Mouse (Mus musculus) heart, adult 2 months (tissue): ENCODE data around the gene Sprn.

Experiments used
- CTCF ChIP-seq: fragments of 200-600 bp; IDR thresholded peaks from 2 replicates; pipeline ENCODE4 v1.8.1; 2022; ENCODE audit warnings: antibody characterized with exemption, mild to moderate bottlenecking, moderate library complexity
- EP300 ChIP-seq: fragments of 200-500 bp; IDR thresholded peaks from 2 replicates; pipeline ENCODE4 v1.6.1; 2011; ENCODE audit warnings: low read depth, low read length, control low read depth; ENCODE audit not compliant: insufficient read depth
- POLR2A ChIP-seq: fragments of 200-500 bp; IDR thresholded peaks from 2 replicates; pipeline ENCODE4 v1.6.1; 2011; ENCODE audit warnings: mild to moderate bottlenecking, low read depth, low read length, control low read depth; ENCODE audit not compliant: insufficient read depth

DNA sequence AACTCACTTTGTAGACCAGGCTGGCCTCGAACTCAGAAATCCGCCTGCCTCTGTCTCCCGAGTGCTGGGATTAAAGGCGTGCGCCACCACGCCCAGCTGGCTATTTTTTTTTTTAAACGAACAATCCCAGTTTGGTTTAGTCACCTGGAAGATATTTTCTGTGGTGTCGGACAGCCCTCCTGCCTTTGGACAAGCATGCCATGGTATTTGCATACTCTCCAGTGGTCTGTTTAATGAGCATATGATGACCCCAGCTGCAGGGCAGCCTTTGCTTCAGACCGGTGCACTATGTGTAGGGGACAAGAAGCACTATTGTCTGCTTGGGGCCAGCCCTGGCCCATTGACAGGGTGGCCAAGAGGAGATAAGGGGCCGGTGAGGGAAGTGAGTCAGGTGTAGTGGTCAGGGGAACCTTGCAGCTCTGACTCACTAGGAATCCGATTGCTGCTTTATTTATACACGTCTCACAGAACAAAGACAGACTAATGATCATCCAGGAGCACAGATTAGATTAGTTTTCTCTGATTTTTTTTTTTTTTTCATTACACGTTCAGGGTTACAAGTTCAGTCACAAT is 33.3 kb downstream of the Sprn start:
- no peak for TF ChIP-seq CTCF
- TF ChIP-seq POLR2A = no peak
- TF ChIP-seq EP300 = no peak
